ENCODE assay signal across 12 mouse cellular contexts in genomic region chr5:19160256-19160655, GRCm38 (mm10).
"Had no signal": no experiment of that assay in that cellular context is flagged by ENCODE, and none has a peak within 500 bp of the region (broad histone marks: within the 10 kb centered on the region; RNA-seq: fewer than 3 reads in every experiment).

No protein-coding gene starts in this region.

- DNase-seq: left cerebral cortex, postnatal 4 days; liver; liver, embryonic 13.5 days; liver, postnatal 0 days; lung, adult 18-20 months; lung, adult 2 months; lung, embryonic 14.5 days; lung, postnatal 10 days; lung, postnatal 14 days; lung, postnatal 36 days; lung, postnatal 4 days; midbrain, embryonic 14.5 days had no signal
